Mouse (Mus musculus): ENCODE measurements around the gene Plgrkt.
A peak's percentile ranks its signal among the peaks of the same experiment; 100 is the strongest.

Plgrkt gene

DNA sequence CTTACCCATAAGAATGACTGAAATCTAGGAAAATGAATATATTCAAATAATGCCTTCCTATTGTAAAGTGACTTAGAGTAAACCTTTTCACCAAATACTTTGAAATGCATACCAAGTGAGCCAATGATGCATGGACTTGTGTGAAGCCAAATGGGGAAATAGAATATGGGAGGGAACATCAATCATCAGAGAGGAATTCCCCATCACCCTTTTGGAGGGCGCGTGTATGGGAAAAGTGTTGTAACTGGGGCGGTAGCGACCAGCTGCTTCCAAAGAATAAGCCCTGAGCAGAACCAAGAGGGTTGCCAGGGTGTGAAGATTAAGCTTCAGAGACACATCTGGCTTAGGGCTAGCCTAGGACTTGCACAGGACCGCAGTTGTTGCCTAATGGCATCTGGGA, 16.2 kb upstream of the Plgrkt start:
- DNase-seq (ENCODE audit: low read depth, low spot score), result no peak

DNA sequence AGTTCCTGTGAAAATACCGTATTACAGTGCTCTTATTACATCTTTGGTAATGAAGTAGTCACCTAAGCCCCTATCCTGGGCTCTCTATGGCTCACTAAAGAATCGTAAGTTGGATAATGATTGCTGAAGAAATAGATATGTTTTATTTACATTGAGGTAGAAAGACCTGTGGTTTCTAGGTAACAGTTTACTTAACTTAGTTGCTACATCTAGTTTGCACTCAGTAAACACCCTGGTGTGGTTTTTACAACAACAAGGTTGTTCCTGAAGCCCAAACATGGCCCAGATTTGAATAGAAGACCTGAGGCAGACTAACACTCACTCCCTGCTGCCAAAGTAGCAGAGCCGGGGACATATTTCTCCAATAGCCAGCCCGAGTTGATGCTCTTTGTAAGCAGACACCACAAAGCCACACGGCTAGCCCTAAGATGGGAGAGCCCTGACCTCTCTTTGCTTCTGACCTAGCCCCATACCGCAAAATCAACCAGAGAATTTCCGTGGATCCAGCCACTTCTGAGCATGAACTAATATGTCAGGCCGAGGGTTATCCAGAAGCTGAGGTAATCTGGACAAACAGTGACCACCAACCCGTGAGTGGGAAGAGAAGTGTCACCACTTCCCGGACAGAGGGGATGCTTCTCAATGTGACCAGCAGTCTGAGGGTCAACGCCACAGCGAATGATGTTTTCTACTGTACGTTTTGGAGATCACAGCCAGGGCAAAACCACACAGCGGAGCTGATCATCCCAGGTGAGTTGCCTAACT, 12.8 kb upstream of the Plgrkt start:
- DNase-seq (ENCODE audit: low read depth, low spot score), result no peak

DNA sequence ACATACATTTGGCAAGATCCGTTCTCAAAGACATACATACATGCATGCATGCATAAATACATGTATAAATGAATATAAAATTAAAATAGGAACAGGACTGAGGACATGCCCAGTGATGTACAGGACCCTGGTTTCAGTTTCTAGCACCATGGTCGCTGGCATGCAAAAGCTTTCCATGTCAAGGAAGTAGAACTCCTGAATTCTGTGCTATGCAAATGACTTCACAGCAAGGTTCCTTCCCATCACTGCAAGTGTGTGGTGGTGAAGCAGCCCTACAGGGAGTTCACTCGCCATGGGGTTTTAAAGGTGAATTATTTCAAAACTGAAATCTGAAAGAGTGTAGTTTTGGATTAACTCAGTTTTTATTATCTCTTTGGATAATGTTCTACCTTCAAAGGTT, 9.2 kb upstream of the Plgrkt start:
- no peak for DNase-seq (ENCODE audit: low read depth, low spot score)

DNA sequence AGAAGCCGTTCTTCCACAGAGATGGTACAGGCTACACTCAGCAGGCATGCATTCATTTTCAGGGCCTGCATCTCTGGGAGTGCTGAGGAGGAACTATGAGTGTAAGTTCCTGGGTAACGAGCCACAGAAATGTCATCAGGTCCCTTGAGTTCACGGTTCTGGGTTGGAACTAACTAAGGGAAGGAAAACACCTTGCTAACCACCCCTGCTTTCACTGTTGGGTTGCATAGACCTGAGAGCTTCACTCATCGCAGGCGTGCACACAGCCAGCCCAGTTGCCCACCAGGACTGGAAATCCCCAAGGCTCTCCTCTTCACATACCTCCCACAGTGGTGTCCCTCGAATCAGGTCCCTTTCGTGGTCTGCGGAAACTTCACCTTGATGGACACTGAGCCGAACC, 7.8 kb upstream of the Plgrkt start:
- no peak for DNase-seq (ENCODE audit: low read depth, low spot score)

DNA sequence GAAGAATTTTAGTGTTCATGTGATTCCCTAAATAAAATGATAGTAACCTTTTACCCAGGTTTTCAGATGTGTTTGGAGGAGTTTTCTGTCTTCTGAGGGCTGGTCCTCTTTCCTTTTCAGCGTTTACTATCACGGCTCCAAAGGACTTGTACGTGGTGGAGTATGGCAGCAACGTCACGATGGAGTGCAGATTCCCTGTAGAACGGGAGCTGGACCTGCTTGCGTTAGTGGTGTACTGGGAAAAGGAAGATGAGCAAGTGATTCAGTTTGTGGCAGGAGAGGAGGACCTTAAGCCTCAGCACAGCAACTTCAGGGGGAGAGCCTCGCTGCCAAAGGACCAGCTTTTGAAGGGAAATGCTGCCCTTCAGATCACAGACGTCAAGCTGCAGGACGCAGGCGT, 6.2 kb upstream of the Plgrkt start:
- DNase-seq (ENCODE audit: low read depth, low spot score), result no peak

DNA sequence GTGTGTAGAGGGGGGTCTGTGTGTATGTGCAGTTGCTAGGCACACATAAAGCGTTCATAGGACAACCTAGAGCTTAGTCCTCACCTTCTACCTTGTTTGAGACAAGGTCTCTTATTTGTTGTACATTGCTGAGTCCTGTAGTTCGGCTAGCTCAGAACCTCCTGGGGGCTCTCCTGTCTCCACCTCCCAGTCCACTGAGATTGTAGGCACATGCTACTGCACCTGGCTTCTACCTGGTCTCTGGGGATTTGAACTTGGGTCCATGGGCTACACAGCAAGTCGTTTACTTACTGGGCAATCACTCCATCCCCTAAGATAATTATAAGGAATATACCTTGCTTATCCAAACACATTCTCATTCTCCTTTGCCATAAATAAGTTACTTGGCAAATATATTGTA, 5.4 kb upstream of the Plgrkt start:
- DNase-seq (ENCODE audit: low read depth, low spot score), result no peak

DNA sequence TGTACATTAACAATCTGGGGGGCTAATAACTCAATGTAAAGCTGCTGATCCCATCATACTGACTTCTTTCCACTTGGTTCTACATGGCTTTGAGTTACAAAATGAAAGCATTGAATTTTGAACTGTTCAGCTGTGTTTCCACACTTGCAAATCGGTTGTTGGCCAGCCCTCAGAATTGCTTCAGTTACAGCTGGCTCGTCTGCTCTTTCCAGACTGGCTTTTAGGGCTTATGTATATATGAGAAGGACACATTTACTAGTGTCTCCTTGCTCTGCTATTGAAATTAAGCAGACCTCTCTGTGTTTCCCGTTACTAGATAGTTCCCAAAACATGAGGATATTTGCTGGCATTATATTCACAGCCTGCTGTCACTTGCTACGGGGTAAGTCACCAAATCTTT, 4.9 kb upstream of the Plgrkt start:
- DNase-seq (ENCODE audit: low read depth, low spot score), result no peak

DNA sequence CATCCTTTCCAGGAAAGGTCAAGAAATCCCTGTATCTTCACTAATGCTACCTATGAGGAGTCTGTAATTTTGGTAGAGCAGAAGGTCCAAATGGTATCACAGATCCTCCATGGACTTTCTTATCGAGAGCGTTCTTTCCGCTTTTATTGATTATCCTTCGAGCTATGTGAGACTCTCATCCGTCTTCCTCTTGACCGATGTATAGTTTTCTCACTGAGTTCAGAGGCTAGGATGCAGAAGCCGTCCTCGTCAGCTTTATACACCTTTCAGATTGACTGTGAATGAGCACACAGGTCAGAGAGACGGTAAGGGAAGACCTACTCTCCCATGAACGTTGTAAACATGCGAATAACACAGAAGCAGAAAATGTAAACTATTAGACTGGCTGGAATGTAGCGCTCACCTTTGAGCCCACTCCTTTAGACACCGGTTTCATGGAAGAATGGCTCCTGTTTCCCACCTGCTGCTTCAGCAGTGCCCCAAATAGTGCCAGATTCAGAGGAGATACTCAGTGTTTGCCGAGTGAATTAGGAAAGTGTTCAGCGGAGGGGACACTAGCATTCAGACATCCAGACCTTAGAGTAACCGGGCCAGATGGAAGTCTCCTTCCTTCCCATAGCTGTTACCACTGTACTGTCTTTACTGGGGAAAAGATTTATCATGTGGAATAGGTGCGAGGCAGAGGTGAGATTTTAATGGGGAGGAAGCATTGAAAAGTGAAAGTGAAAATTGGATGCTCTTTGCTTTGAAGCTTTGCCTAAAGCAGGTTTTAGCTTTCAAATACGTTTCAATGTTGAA, 4.3 kb upstream of the Plgrkt start:
- no peak for DNase-seq (ENCODE audit: low read depth, low spot score)

DNA sequence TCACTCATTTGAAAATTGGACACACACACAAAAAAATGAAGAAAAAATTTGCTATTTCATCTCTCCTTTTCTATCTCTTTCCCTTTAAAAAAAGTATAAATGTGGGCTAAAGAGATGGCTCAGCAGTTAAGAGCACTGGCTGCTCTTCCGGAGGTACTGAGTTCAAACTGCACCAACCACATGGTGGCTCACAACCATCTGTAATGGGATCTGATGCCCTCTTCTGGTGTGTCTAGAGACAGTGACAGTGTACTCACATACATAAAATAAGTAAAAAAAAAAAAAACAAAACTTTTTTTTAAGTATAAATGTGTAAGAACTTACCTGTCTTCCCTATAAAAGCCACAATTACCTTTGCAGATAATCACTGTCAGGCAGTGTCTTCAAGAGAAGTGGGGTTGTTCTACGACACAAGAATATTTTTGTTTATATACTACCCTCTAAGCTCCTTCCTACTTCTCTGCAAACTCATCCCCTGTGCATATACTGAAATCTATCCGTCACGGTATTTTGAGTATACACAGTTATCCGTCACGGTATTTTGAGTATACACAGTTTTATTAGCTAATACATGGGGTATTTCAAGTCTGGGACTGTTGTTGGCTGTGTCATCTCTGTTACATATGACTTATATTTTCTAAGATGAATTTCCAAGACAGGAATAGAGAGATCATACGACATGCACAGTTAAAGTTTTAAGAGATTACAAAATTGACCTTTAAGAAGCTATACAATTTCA, 3.5 kb upstream of the Plgrkt start:
- no peak for DNase-seq (ENCODE audit: low read depth, low spot score)

DNA sequence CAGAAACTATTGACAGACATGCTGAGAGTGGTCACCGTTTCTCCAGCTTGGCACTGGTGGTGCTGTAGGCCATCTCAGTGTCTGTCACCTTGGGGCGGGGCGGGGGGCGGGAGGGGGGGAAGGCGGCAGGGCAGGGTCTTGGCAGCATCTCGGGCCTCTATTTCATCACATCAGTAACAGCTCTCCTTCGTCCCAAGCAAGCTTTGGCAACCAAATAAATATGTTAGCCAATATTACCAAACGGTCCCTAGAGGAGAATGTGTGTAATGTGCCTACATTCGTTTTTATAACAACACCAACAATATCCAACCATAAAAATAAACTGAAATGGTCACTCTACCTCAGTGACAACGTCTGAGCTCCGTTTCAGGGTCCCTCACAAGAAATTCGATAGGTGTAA, 2.9 kb upstream of the Plgrkt start:
- DNase-seq (ENCODE audit: low read depth, low spot score), result no peak

DNA sequence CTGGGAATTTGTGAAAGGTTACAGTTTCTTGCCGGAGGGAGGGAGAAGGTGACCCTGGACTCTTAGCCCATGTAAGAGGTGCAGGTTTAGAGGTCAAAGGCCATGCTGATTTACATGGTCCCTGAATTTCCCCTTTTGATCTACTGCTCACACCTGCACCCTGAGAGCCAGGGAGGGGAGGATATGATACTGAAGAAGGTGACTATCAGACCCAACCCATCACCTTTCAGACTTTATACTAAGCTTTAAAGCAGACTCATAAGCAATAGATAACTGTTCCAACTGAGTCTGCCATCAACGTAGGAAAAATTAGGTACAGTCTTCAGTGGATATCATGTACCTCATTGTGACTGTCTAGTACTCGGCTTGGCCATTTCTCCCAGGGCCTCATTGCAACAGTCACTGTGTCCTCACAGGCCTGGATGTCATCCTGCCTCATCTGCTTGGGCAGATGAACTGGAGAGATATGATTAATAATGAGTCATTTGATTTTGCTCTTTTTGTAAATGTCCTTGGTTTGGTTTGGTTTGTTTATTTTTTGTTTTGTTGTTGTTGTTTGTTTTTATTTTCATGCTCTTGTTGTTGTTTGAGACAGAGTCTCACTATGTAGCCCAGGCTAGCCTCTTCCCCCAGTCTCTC, 1.6 kb upstream of the Plgrkt start:
- no peak for DNase-seq (ENCODE audit: low read depth, low spot score)

DNA sequence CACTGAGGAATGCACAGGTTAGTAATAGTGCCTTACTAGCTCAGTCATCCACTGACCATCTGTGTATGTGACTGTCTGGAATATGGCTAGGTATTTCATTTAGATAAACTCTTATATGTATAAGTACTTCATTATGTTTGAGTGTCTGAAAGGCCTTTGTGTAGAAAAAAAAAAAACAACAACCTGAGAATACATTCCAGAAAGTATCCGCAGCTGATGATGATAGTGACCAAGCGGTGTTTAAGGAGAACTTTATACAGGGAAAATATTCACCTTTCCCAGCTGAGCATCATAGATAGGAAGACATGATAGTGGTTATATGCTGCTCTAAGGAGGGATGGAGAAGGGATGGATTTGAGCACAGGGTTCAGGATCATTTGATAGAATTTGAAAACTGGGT, 851 bp upstream of the Plgrkt start:
- DNase-seq (ENCODE audit: low read depth, low spot score), result no peak

DNA sequence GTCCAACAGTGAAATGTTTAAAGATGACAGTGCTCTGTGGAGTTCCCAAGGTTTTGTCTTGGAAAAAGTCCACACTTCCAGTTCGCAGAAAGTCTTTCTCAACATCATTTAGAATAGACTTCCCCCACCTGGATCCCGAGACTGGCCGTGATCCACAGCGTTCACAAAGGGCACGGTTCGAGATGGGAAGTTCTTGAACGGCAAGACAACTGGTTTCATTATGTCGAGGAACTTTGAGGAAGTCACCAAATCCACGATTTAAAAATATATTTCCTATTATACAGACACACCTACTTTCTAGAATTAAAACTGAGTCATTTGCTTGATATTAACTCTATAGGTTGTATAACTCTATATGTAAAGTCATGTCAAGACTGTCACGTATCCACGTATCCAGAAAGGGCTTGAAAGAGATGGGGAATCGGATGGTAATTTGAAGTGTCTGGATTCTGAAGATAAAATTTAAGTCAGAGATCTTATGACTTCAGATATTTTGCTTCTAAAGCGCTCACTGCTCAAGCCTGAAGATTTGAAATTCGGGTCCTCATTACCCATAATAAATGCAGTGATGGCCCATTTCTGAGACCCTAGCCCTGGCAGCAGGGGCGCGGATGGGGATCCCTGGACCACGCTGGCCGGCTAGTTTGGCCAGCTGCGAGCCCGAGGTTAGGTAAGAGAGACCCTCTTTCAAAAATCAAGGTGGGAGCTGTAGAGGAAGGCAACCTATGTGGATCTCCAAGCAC, 793 bp downstream of the Plgrkt start:
- no peak for DNase-seq (ENCODE audit: low read depth, low spot score)

DNA sequence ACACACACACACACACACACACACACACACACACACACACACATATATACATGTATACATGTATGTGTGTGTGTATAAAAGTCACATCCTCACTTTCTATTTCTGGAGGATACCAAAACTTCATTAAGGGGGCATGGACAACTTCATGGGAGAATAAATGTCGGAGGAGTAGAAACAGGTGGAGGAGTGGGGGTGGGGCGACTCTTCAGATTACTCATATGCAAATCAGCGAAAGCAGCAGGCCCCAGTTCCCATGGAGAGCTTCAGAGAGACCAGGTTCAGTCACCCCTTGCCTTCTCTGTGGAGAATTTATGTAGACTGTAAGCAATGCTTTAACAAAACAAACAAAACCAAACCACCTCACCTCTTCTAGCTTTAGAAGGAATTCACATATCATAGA, 2.1 kb downstream of the Plgrkt start:
- peak; percentile 88 for DNase-seq (ENCODE audit: low read depth, low spot score)

DNA sequence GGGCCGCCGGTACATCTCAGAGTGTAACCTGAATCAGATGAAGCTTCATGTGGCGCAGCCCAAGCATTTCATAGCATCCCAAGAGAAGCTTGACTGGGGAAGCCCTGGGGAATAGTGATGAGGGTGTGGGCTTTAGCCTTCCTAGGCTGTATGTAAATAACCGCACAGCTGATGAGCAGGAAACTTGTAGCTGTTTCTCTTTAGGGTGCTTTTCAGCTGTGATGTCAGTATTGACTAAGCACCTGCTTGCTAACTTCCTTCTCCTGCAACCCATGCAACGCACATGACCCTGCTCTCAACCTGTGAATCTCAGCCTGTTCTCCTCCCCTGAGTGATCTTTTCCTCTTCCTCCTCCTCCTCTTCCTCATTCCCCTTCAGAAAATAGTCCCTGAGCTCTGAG, 3.1 kb downstream of the Plgrkt start:
- no peak for DNase-seq (ENCODE audit: low read depth, low spot score)

DNA sequence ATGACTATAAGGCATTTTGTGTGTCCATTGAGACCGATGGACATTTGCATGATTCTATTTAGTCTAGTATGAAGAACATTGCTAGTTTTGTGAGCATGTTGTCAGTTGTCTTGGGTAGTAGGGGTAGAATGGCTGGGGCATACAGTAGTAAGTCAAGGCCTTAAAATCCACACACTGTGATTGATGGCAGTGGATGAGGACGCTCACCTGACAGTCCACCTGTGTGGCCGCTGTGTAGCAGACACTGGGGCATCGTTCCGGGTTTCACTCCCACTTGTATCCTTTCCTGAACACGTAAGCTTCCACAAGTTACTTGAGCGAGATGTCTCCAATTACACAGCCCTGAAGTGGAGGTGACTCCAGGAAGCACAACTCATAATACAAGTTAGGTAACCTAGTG, 3.6 kb downstream of the Plgrkt start:
- no peak for DNase-seq (ENCODE audit: low read depth, low spot score)

DNA sequence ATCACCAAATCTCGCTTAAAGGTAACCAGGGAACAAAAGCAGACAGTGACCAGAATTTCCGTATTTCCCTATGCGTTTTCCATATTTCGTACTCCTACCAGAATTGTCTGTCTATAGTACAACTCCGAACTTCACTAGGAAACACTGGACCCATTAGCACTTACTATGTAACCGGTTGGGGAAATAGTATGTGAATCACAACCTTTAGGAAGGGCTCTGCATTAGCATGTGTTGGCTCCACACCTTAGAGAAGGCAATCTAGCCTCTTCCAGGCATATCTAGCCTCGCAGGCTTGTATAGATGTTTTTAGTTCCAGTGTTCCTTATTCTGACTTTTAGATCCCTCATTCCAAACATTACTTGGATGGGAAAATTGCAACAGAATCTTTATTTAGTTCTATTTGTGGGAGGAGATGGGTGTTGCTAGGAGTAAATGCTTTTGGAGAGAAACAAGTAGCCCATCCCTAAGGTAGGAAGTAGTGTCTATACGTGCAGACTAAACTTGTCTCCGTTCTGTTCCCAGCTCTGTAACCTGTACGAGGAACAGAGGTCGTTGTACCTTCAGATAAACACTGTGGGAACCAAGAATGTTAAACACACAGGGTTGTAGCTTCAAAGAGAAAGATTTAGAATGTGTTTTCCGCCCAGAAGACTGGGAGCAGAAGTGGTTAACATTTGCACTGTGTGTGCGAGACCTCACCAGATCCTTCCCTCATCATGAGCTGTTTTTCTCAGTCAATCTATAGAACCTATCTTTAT, 4.8 kb downstream of the Plgrkt start:
- no peak for DNase-seq (ENCODE audit: low read depth, low spot score)

DNA sequence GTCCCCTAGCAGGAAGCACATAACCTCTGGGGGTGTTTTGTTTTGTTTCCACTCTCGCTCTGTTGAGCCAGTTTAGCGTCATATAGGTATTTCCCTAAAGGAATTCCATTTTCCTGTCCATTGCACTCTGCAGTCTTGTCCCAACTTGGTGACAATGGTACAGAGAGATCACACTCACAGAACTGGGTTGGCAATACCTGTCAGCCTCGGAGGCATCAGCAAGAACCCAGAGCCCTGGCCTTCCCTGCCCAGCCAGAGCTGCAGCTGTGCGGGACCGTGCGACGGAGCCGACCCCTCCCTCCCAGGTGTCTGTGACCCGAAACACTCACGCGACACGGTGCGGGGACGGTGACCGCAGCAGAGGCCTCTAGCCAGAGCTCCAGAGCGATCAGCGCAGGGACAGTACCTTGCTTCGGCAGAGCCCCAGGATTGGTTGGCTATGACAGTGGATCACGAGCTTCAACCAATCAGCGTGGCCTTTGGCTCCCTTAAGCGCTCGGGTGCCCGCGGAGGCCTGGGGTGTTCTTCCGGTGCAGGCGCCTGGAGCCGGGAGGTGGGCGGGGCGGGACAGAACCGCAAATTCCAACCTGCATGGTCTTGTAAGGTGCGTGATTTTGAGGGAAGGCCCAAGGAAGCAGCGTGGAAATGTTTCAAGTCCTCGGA, 5.6 kb downstream of the Plgrkt start:
- peak; percentile 93 for DNase-seq (ENCODE audit: low read depth, low spot score)

DNA sequence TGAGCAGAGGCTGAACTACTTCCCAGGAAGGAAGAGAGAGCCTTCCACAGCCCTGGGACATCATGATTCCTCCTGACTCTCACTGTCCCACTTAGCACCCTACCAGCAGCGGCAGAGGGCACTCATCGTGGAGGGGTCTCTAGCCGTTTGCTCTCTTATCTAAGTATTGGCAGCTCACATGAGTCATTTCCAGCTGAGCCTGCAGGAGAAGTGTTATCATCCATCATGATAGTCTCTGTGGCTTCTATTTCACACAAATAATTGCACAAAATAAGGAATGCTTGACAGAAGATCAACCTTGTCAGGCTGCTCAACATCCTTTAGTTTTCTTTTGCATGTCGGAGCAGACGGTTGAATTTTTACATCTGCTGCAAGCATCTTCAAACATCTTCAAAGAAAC, 6.9 kb downstream of the Plgrkt start:
- DNase-seq (ENCODE audit: low read depth, low spot score), result no peak

DNA sequence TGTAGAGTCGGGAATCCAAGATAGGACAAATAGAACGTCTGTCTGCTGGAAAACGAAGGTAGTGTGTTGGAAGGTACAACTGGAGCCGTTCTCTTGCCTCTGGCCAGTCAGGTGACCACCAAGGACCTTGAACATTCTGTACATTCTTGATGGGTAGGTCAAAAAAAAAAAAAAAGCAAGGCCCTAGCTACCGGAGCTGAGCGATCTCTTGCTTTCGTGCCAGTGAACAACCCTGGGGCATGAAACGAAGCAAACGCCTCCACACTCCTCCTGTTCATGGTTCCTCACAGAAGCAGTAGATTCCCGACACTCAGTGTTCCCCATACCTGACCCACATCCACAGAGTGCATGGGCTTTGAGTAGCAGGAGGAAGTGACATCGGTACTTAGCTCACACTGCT, 10.9 kb downstream of the Plgrkt start:
- no peak for DNase-seq (ENCODE audit: low read depth, low spot score)

Measured in R1 (cell line).